Mouse (Mus musculus) embryo, embryonic 10 days (tissue): Measurements from ENCODE around the gene Trabd2b.

Experiments used
- DNase-seq: peaks from one replicate; pipeline ENCODE4 v3.0.0-alpha.2; 2015; ENCODE audit warnings: low spot score

Gene Trabd2b

DNA sequence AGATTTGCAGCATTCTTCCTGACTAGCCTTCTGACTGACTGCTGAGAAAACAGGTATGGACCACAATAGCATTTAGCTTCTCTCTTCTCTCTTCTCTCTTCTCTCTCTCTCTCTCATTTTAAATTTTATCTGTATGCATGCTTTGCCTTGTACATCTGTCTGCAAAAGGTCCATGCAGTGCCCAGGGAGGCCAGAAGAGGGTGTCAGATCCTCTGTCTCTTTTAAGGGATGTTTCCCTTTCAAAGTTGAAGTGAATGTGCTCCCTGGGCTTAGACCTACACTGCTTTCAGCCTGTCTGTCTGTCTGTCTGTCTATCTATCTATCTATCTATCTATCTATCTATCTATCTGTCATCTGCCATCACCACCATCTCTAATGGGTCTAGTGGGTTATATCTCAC, 8.9 kb upstream of the Trabd2b start:
- peak; percentile 46 for DNase-seq

DNA sequence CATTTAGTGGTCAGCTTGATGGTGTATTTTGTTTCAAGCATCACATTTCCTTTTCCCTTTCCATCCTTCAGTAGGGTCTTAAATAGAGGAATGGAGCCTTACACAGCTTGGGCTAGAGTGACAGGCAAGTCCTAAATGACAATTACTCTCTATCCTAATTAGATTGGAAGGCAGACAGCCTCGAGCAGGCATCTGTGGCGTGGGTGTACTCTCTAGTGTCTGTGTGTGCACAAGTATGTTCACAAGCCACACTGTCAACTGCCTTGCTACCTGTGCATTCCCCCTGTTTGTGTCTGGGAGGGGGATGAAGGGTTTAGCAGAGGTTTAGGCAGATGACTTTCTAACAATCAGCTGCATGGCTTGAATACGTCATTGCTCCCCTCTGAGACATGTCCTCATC, 6.7 kb upstream of the Trabd2b start:
- no peak for DNase-seq

DNA sequence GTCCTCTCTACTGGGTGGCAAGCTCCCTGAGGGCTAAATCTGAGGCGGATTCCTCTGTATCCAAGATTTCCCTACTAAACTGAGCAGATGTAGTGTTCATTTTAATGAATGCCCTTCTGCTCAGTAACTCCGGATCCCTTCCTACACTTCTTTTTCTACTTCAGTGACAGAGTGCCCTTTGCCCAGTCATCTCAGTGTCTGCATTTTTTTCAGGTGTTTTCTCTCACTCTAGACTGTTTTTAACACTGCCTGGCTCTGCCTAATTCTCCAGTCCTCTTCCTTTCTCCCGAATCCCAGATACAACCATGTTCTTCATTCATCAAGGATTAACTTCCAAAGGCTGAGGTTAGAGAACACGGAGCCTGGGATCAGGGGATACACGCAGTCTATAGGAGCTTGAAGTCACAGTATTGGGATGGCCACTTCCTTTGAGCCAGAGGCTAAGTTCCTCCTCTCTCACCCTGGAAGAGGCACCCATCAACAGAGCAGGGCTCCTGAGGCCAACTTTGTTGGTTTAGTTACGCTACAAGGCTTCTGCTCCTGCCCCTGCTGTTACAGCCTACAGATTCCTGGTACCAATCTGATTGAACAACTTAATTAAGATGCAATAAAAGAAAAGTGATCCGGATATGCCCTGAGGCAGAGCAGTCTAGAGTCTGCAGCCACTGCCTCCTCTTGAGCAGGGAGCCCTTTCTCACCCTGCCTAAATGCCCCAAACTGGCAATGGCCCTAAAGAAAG, 4.4 kb upstream of the Trabd2b start:
- DNase-seq, result no peak

DNA sequence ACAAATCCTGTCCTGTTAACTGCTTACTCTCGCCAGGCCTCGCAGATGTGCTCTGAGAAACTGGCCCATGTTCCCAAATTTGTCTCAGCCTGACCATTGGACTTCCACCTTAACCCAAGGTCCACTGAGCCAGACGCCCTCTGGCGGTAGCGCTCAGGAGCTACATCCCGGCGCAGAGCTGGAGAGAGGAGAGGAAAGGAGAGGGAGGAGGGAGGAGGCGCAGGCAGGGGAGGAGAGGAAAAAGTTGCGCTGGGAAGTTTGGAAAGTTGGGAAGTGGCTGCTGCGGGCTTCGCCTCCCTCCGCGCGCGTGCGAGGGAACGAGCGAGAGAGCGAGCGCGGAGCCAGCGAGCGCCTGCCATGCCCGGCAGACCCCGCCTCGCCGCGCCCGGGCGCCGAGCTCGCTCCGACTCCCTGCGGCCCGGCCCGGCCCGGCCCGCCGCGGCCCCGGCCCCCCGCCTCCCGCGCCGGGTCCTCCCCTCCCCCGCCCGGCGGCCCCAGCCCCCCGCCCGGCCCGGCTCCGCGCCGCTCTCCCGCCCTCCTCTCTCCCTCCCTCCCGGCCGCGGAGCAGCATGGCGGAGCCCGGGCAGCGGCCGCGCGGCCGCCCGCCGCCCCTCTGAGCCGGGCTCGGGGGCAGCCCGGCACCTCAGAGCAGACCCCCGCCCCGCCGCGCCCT, 706 bp upstream of the Trabd2b start:
- DNase-seq, result peak; percentile 95

DNA sequence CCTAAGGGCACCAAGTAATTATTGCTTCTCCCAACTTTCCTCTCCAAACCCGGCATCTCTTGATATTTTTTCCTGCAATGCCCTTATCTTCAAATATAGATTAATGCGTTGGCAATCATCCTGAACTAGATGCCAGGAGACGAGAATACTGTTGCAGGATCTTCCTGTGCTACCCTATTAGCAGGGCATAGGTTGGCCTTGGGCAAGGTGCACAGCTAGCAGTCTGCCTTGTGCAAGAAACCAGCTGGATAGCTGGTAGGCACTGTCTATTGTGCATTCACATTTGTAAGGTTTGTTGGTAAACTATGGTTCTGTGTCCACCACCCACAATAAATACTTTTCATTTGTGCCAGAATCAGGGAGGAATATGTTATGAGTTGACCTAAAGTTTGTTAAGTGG, 992 bp downstream of the Trabd2b start:
- no peak for DNase-seq

DNA sequence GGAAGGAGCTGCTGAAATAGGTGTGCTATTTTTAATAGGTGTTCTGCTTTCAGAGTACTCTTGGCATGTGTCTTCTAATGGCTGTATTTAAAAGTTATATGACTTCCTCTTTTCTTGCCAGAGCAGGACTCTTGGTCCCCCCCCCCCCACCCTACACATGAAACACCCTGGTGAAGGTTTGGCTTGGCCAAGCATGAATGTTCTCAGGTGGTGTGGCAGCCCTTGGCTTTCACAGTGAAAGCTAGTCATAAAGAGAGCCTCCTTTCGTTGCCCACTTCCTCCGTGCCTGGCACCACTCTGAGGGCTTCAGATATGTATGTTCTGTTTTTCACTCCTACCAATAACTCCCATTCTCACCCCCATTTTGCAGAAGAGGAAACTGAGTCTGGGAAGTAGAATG, 1.8 kb downstream of the Trabd2b start:
- no peak for DNase-seq

DNA sequence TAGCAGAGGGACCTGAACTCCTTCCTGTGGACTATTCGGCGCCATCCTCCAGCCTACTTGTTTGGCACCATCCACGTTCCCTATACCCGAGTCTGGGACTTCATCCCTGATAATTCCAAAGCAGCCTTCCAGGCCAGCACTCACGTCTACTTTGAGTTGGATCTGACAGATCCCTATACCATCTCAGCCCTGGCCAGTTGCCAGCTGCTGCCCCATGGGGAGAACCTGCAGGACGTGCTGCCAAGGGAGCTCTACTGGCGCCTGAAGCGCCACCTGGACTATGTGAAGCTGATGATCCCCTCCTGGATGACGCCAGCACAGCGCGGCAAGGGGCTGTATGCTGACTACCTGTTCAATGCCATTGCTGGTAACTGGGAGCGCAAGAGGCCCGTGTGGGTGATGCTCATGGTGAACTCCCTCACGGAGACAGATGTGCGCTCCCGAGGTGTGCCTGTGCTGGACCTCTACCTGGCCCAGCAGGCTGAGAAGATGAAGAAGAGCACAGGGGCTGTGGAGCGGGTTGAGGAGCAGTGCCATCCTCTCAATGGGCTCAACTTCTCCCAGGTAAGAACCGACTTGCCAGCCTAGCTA, 2.5 kb downstream of the Trabd2b start:
- DNase-seq, result no peak

DNA sequence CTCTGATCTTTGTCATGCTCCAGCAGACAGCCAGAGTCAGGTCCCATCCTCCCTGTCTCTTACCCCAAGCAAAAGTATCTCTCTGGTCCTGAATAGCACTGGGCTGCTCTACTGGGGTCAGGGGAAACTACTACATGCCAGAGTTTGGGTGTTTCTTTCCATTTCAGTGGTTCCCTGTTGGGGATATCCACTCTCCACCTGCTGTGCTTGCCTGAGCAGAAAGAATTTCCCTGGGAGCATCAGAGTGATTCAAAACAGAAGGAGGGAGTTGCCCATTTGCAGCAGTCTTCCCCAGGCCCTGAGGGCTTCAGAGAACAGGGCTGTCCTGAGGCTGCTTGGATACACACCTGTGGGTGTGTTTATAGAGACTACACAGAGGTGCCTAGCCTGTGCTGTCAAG, 3.0 kb downstream of the Trabd2b start:
- no peak for DNase-seq

DNA sequence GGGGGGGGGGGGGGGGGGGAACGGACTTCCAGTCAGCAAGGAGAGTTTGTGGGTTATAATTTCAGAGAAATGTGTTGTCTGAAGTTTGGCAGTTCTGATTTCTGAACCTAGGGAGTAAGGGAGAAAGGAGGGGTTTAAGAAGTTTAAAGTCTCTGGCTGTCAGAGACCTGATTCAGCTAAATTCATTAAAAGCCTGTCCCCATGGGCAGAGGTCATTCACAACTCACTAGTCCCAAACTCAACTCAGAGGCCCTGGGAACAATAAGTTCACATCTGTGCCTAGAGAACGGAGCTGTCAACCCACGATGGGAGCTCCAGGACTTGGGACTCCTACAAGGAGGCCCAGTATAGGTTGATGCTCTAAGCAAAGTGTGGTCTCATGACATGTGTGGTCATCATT, 3.5 kb downstream of the Trabd2b start:
- DNase-seq, result no peak

DNA sequence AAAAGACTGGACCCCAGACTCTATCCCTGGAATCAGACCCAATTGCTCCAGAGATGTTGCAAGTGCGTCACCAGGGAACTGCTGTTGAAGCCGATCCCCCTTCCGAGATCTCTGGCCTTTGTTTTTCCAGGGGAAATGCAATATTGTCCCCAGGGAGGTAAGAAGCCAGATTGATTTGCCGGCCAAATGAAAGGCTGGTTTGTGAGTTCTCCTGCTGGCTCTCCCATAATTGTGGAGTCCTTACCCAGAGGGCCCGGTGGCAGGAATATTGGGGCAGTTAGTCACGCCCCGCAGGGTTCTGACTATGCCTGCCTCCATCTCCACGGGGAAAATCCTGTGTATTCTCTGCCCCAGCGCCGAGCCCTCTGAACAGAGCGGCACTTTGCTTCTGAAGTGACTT, 3.9 kb downstream of the Trabd2b start:
- DNase-seq, result peak; percentile 44

DNA sequence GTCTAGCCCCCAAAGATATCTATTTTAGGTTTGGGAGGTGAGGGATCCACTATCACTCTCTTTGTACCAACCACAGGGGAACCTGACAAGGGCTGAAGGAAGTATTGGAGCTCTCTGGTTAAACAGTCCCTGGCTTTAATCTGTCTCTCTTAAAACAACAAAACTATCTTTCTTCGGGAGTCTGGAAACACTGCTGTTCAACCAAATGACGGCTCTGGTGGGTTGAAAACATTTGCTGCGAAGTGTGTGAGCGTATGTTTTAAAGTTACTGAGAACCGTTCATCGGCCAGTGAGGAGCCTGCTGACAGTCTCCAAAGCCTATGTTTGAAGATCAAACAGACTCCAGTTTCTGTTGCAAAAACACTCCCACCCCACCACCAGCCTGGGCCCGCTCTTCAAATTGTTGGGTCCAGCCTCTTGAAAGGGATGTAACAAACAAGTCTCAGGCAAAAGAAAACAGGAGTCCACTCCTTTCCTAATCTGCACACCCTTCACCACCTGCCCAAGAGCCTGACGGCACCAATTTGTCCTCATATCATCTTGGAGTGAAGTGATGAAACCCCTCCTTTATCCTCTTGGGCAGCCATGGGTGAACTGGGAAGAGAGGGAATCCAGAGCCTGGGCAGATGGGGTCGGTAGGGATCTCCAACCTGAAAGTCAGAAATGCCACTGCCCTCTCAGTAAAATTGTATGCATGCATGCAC, 4.6 kb downstream of the Trabd2b start:
- DNase-seq, result peak; percentile 12

DNA sequence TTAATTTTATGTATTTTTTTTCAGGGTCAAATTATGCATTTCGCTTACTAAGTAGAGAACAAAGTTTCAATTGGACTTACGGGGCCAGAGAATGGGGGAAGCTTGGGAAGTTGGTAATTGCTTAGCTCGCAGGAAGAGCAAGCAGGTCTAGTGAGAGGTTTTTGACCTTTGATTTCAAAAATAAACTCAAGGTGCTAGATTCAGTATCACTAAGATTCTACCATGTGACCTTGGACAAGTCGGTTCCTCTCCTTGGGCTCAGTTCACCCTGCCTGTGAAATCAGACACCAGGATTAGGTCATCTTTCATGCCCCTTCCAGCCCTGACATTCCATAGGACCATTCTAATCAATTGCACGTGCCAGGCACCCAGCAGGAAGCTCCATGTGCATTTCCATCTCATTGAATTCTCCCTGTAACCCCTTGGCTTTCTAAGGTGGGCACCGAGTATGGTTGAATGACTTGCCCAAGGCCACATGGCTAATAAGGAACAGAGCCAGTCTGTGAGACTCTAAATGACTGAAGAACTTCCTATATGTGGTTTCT, 5.4 kb downstream of the Trabd2b start:
- peak; percentile 69 for DNase-seq

DNA sequence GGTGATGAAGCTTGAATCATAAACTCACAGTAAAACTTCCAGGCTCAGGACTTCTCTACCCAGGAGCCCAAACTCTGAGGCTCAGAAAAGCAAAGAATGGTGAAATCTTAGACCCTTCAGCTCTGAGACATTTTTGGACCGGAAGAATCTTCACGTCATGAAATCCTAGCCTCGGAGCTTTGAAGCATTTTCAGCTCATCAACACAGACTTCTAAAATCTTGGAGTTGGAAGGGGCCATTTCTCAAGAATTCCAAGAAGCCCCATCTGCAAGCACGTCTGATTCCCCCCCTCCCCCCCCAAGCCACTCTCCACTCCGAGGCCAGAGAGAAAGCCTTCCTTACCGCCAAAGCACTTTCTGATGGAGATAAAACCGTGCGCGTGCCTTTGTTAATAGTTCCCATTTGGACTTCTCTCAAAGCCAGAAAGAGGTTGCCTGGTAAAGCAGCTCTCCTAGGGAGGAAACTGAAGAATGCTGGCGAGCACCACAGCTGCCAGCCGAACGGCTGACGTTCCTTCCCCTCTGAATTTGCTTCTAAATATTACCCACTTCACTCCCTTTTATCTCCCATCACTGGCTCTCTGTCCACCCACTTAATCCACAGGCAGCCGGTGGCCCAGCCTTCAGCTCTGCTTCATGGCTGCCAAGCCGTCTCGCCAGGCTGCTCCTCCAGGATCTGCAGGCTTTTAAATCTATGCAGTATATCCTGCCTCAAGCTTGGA, 9.6 kb downstream of the Trabd2b start:
- DNase-seq, result no peak

DNA sequence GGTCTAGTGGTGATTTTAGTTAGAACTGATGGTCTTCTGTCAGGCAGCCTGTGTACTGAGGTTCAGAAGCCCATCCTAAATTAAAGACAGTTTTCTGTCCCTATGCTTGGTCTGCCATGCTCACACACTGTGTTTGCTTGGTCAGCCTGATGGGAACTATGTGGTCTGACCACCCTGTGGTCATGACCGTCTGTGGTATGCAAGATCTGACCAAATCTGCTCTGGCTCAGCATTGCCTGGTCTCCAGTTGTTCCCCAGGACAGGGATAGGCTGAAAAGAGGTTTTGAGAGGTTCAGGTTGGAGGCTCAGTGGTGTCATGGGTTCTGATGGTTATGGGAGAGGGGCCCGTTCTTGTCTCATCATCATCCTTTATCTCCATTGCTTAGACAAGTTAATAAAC, 13.6 kb downstream of the Trabd2b start:
- no peak for DNase-seq

DNA sequence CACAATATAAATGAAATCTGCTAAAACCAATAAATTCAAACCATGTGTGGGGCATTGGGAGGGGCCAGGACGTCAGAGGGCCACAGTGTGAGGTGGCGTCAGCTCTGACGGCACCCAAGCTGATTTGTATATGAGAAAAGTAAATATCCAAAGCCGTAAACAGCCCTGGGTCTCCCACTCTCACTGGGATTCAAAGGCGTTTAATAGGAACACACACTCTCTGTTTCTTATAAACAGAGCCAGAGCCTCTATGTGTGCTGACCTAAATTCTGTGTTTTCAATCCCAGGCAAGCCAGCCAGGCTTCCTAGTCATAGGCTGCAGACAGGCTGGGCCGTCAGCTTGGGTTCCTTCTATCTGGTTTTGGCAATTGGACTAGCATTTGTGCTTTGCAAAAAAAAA, 16.6 kb downstream of the Trabd2b start:
- DNase-seq, result no peak

DNA sequence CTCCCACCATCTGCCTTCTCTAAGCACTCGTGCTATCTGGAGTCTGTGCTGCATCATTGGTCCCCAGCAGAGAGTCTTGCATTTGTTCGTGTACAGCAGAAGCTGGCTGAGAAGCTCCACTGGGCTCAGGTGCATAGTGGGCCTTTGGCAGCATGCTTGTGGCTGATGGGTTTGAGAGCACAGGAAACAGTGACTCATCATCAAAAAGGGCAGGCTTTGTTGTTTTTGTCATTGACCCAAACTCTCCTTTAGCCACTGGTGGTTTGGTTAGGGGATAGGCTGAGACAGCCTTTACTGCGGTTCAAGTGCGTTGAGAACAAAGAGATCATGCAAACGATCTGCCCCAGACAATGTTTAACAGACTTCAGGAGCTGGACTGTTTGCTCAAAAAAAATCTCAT, 19.3 kb downstream of the Trabd2b start:
- DNase-seq, result peak; percentile 18

DNA sequence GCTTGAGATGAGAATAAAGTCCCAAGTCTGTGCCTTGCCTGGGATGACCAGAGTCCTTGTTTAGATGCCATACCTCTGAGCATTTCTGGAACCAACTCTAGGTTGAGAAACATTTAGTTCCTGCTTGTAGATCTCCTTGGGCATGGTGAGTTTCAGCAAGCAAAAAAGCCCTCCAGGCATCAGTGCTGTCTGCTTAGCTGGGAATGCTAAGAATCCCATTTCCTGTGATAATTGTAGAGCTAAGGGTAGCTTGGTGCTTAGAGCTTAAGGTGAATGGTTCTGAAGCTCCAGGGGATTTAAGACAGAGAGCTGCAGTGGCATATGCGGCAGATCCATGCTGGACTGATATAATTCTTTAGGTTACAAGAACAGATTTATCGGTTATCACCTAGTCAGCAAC, 26.2 kb downstream of the Trabd2b start:
- no peak for DNase-seq

DNA sequence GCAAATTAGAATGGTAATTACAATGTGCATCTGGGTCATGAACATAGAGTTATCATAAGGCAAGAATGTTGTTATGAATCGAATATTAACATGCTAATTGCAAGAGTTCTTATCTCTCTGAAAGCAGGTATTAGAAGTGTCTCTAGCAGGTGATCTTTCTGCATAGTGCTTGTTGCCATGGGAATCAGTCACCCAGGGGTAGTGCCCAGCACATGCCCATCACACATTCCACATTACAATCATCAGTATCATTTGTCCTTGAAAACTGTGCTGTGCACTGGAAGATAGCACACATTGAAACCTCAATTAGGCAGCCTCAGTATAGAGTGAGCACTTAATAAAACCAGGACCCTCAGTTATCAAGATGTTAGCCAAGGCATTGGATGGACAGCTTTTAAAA, 26.9 kb downstream of the Trabd2b start:
- DNase-seq, result no peak

DNA sequence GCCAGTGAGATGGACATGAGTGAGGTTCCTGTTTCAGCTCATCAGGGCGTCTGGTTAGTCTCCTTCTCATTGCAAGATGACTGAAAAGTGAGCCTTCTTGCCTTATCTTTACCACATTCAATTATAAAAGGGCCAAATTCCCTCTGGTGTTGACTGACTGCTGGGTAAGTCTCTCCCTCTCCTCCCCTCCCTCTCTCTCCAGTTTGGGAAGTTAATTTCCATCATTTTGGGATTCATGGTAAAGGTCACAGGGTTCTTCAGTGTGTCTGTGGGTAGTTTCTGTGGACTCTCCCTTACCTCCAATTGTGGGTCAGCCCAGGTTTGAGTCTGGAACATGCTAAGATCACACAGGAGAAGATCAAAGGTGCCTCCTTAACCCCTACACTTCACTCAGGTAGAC, 28.2 kb downstream of the Trabd2b start:
- no peak for DNase-seq

DNA sequence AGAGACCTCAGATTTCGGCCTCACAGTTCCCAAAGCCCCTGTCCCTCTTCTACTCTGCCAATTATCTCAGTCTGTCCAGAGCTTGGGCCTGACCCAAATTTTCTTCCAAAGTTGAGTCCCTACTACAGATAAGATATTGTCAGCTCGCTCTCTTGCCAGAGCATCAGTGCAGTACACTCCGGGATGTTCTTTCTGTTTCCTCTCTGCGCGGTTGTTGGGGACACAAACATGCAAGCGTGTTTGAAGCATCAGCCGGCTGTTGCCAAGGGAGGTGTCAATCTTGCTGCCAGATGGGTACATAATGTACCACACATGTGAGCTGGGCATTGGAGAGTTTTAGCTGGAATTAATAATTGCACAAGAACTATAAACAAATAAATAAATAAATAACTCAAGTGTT, 28.9 kb downstream of the Trabd2b start:
- DNase-seq, result no peak

DNA sequence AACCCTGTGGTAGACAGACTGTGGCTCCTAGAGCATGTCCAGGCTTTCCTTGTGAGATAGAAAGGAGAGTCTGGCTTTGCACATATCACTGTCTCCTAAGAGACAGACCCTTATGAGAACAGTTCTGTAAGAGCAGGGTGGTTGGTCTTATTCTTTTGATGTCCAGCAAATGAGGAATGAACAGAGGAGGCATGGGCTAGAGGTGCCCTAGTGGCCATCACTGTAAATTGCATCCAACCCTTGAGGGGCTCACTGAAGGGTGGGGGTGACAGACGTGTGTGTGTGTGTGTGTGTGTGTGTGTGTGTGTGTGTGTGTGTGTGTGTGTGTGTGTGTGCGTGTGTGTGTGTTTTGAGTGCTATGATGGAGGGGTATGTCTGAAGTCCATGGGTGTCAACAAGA, 32.2 kb downstream of the Trabd2b start:
- peak; percentile 25 for DNase-seq

DNA sequence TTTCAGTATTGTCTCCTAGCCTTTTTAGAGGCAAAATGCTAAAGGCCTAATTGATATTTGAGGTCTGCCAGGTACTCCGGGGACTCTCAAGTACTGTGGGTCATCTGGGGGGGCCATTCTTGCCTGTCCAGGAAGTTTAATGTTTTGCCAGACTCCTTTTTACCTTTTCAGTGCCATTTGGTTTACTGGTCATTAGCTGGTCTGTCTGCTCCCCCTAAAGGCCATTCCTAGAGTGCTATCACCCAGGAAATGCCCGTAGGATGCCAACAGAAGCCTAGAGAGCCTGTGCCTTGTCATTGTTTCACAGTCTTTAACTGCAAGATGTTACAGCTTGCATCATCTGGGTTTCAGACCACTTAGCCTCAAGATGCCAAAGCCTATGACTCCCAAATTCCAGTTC, 35.7 kb downstream of the Trabd2b start:
- DNase-seq, result no peak
